Comparison of ENCODE assay signal across 14 mouse cellular contexts in the genomic region with DNA sequence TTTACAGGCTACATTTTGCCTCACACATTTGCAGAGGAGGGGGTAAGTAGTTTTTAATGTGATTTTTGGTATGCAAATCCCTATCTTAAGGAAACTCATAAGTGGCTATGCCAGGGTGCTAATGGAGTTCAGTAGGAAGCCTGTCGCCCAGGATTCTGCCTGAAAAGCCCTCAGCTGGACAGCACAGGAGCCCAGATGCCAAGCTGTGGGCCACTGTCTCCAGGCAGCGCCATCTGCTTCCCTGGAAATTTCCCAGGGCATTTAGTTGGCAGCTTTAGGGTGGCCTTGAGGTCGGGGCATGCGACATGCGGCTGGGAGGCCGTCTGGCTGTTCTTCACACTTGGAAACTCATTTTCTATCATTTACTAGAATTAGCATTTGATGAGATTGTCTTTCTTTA.
DNase-seq lines count a peak whose midpoint lies in the region; ATAC-seq lines count a peak whose summit lies in the region.
"Had no signal": no experiment of that assay in that cellular context is flagged by ENCODE, and none has a peak within 500 bp of the region (broad histone marks: within the 10 kb centered on the region; RNA-seq: fewer than 3 reads in every experiment).

No protein-coding gene starts in this region.

- H3K27ac ChIP-seq in hindbrain, embryonic 15.5 days (replicated peaks): no peak overlapping the region
- H3K27ac ChIP-seq: embryonic facial prominence, embryonic 12.5 days; layer of hippocampus, adult 2 months; liver, embryonic 12.5 days had no signal

- ATAC-seq in hindbrain, embryonic 15.5 days (ENCODE audit: low FRiP score, low read depth): peak; percentile 90
- ATAC-seq: activated CD4-positive, CD25-positive, alpha-beta regulatory T cell, adult 4 months; liver, embryonic 12.5 days had no signal

- H3K4me3 ChIP-seq in hindbrain, embryonic 15.5 days: no peak overlapping the region
- H3K4me3 ChIP-seq: embryonic facial prominence, embryonic 12.5 days; layer of hippocampus, adult 2 months; liver, embryonic 12.5 days had no signal

- WGBS in hindbrain, embryonic 15.5 days: 41% methylated on average over 6 of the region's 6 CpGs

- no peaks in the 10 kb centered on the region for H3K9me3 ChIP-seq in hindbrain, embryonic 15.5 days
- H3K9me3 ChIP-seq: embryonic facial prominence, embryonic 12.5 days; liver, embryonic 12.5 days had no signal

- 0 out of 2 replicates have a peak overlapping the region, but pooled peaks have one; percentile 11 for H3K4me2 ChIP-seq in hindbrain, embryonic 15.5 days
- H3K4me2 ChIP-seq: embryonic facial prominence, embryonic 12.5 days; liver, embryonic 12.5 days had no signal

- no peaks in the 10 kb centered on the region for H3K27me3 ChIP-seq in hindbrain, embryonic 15.5 days
- H3K27me3 ChIP-seq: embryonic facial prominence, embryonic 12.5 days; liver, embryonic 12.5 days had no signal

- intact Hi-C loops in gastrocnemius, postnatal 14 days (cut with DNase I; ENCODE audit: low total_unique reads): no loop called here

- peak; percentile 14 for DNase-seq in ovary, postnatal 36 days (ENCODE audit: low spot score)
- DNase-seq in ovary, postnatal 10 days (ENCODE audit: low spot score): no peak
- peak; percentile 27 for DNase-seq in cerebellum, adult 9-11 months
- peak; percentile 56 for DNase-seq in retina, embryonic 14.5 days (ENCODE audit: low spot score)
- DNase-seq in gastrocnemius, postnatal 14 days: no peak
- no peak for DNase-seq in thymus, postnatal 10 days (ENCODE audit: low spot score in 2 of 2)
- DNase-seq in ovary, postnatal 14 days (ENCODE audit: low spot score): no peak
- DNase-seq: gastrocnemius, postnatal 25 days; spleen, adult 18-20 months had no signal

- no peaks in the 10 kb centered on the region for H3K36me3 ChIP-seq in hindbrain, embryonic 15.5 days
- H3K36me3 ChIP-seq: embryonic facial prominence, embryonic 12.5 days; liver, embryonic 12.5 days had no signal

- H3K4me1 ChIP-seq in hindbrain, embryonic 15.5 days (replicated peaks): peaks cover 15% of the 10 kb centered on the region
- H3K4me1 ChIP-seq: liver, embryonic 12.5 days had no signal

- H3K9ac ChIP-seq in hindbrain, embryonic 15.5 days: no peak overlapping the region
- H3K9ac ChIP-seq: embryonic facial prominence, embryonic 12.5 days; liver, embryonic 12.5 days had no signal

Comparison
In these comparisons a context has a peak if more than half of its experiments do, and no peak if none do; other contexts are left out.
1. DNase-seq: peak in ovary, postnatal 36 days (single experiment), cerebellum, adult 9-11 months (single experiment) and retina, embryonic 14.5 days (single experiment); none in ovary, postnatal 10 days (single experiment), gastrocnemius, postnatal 14 days (single experiment), thymus, postnatal 10 days (0 of 2) and ovary, postnatal 14 days (single experiment).